Mouse (Mus musculus) CD4-positive, CD25-positive, alpha-beta regulatory T cell, adult 2 months (primary cell): ENCODE measurements around the gene Sst.

Experiments used
- DNase-seq: peaks from one replicate; pipeline ENCODE4 v3.0.0-alpha.2; 2012; ENCODE audit warnings: low read depth, low spot score

Gene Sst

GRCm38 (mm10) chr16:23887910-23888579, 2.7 kb downstream of the Sst start:
- DNase-seq, result no peak

GRCm38 (mm10) chr16:23885098-23885497, 5.7 kb downstream of the Sst start:
- no peak for DNase-seq

- DNase-seq, result no peak
These were observed 35.5 kb downstream of the Sst start for GRCm38 (mm10) chr16:23855242-23855641.

- DNase-seq, result no peak
These were observed 41.0 kb downstream of the Sst start for GRCm38 (mm10) chr16:23849720-23850119.

- DNase-seq, result no peak
These were observed 41.6 kb downstream of the Sst start for GRCm38 (mm10) chr16:23849176-23849575.

- peak; percentile 29 for DNase-seq
These were observed 46.1 kb downstream of the Sst start for GRCm38 (mm10) chr16:23844622-23845021.

GRCm38 (mm10) chr16:23842609-23843008, 48.1 kb downstream of the Sst start:
- no peak for DNase-seq
